Mouse (Mus musculus) T-cell, adult 2 months (primary cell): Measurements from ENCODE around the gene Rc3h2.

ENCODE experiments used
- DNase-seq: peaks from one replicate; pipeline ENCODE4 v3.0.0; 2022; ENCODE audit warnings: low spot score

Rc3h2 gene

GRCm38 (mm10) chr2:37422306-37423304, at the start of gene Rc3h2:
Gene Rc3h2 (minus strand): TSS chr2:37422903.
- peak; percentile 96 for DNase-seq

- DNase-seq, result no peak
Observed at GRCm38 (mm10) chr2:37466266-37466665, 43.6 kb upstream of the Rc3h2 start.

GRCm38 (mm10) chr2:37460707-37461106, 38.0 kb upstream of the Rc3h2 start:
- DNase-seq, result no peak

GRCm38 (mm10) chr2:37452376-37452760, 29.7 kb upstream of the Rc3h2 start:
- no peak for DNase-seq

- peak; percentile 94 for DNase-seq
Observed at GRCm38 (mm10) chr2:37451667-37452375, 29.1 kb upstream of the Rc3h2 start.

GRCm38 (mm10) chr2:37442611-37443591, 20.2 kb upstream of the Rc3h2 start, which contains the start of the genes Zbtb26, Zbtb6 and Rabgap1:
Gene Zbtb26 (minus strand): TSS chr2:37443135.
Gene Zbtb6 (minus strand): TSS chr2:37443171.
Gene Rabgap1 (plus strand): TSS chr2:37443279.
- peak; percentile 89 for DNase-seq

GRCm38 (mm10) chr2:37431609-37432008, 8.9 kb upstream of the Rc3h2 start:
- no peak for DNase-seq

- DNase-seq, result peak; percentile 87
Observed at GRCm38 (mm10) chr2:37430593-37431464, 8.1 kb upstream of the Rc3h2 start.

GRCm38 (mm10) chr2:37423671-37424070, 968 bp upstream of the Rc3h2 start:
- peak; percentile 7 for DNase-seq

GRCm38 (mm10) chr2:37421903-37422302, 800 bp downstream of the Rc3h2 start:
- DNase-seq, result no peak

- no peak for DNase-seq
Observed at GRCm38 (mm10) chr2:37395539-37395938, 27.2 kb downstream of the Rc3h2 start.

GRCm38 (mm10) chr2:37382921-37383320, 39.8 kb downstream of the Rc3h2 start:
- DNase-seq, result no peak

- DNase-seq, result peak; percentile 57
Observed at GRCm38 (mm10) chr2:37380189-37380588, 42.5 kb downstream of the Rc3h2 start.

- no peak for DNase-seq
Observed at GRCm38 (mm10) chr2:37376018-37376417, 46.7 kb downstream of the Rc3h2 start.

- DNase-seq, result no peak
Observed at GRCm38 (mm10) chr2:37370651-37371050, 52.1 kb downstream of the Rc3h2 start.

GRCm38 (mm10) chr2:37359908-37360307, 62.8 kb downstream of the Rc3h2 start:
- no peak for DNase-seq

GRCm38 (mm10) chr2:37358633-37359540, 63.8 kb downstream of the Rc3h2 start, which contains the start of gene Pdcl:
Gene Pdcl (minus strand): TSS chr2:37359332.
- peak; percentile 91 for DNase-seq

GRCm38 (mm10) chr2:37355571-37355970, 67.1 kb downstream of the Rc3h2 start:
- no peak for DNase-seq

- no peak for DNase-seq
Observed at GRCm38 (mm10) chr2:37351671-37352070, 71.0 kb downstream of the Rc3h2 start.
